Mouse (Mus musculus) kidney, adult 8-10 months (tissue): ENCODE data around the gene Fbxl15.

ENCODE experiments used
- DNase-seq, 2 experiments: peaks; one replicate each; pipeline ENCODE4 v3.0.0; 2022

Fbxl15 gene

GRCm38 (mm10) chr19:46328081-46329030 lies at the start of gene Fbxl15:
TSS of gene Fbxl15 (plus strand) at chr19:46328184.
- DNase-seq: peak; percentile 93 to 94

- no peak for DNase-seq
Observed at GRCm38 (mm10) chr19:46282081-46282849, 45.7 kb upstream of the Fbxl15 start.

- no peak for DNase-seq
Observed at GRCm38 (mm10) chr19:46284686-46285085, 43.3 kb upstream of the Fbxl15 start.

DNA sequence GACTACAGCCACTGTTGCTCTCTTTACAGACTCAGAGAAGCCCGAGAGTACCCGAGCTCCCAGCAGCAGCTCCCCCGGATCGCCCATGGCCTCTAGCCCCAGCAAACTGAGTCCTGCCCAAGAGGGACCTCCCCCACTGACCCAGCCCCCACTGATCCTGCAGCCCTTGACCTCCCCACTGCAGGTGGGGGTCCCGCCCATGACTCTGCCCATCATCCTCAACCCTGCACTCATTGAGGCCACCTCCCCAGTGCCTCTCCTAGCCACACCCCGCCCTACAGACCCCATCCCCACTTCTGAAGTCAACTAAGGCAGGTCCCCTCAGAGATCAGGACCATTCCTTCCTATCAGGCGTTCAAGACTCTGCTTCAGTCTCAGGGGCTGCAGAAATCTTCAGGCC lies 42.4 kb upstream of the Fbxl15 start:
- DNase-seq: no peak

- DNase-seq: peak in 1 of 2 experiments; percentile 46
Observed at GRCm38 (mm10) chr19:46286047-46286446, 41.9 kb upstream of the Fbxl15 start.

DNA sequence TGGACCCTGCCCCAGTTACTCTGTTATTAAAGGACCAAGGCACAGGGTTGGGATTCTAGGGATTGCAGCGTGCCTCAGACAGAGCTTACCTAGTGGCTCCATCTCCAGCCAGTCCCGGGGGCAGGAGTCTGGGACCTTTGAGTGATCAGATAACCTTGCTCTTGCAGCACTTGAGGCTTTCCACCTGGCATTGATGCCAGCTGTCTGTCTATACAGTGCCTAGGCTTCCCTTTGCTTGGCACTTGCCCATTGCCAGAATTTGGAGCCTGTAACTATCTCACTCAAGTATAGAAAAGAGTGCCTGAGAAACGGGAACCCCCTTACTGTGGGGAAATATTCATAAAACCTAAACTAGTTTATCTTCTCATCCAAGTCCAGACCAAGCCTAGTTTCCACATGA lies 41.1 kb upstream of the Fbxl15 start:
- DNase-seq: no peak

DNA sequence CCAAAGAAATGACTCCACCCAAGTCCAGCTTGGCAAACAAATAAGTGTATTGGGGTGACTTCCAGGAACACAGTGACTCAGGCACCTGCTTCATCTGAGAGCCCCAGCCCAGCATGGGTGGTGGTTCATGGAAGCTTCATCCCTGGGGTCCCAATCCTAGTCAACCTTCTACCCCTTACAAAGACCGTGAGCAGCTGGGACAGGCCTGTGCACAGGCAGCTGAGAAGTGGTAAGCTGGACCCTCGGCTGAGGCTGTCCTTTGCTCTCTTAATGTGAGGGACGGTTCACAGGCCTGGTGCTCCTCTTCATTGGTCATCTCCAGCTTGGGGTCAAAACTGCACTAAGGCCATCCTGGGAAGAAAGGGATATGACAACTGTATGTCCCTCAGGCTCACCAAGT lies 40.4 kb upstream of the Fbxl15 start:
- DNase-seq: no peak

GRCm38 (mm10) chr19:46290535-46291105 lies 37.4 kb upstream of the Fbxl15 start:
- no peak for DNase-seq

GRCm38 (mm10) chr19:46296938-46297337 lies 31.0 kb upstream of the Fbxl15 start:
- DNase-seq: no peak

- no peak for DNase-seq
Observed at GRCm38 (mm10) chr19:46300294-46301045, 27.5 kb upstream of the Fbxl15 start.

DNA sequence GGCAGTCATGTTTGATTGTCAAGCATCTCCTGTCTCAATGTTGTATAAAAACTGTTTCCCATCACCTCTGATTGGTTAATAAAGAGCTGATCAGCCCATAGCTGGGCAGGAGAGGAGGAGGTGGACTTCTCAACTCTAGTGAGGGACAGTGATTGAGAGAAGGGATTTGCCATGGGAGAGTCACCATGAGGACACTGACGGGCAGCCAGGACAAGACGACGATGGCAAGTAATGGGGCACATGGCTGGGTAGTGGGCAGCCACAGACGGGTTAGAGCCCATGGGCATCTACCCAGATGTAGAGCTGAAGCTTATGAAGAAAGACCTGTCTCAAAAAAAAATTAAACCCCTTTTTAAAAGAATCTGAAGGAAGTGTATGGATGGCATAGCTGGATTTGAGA lies 25.4 kb upstream of the Fbxl15 start:
- DNase-seq: no peak

GRCm38 (mm10) chr19:46303251-46304215 lies 24.5 kb upstream of the Fbxl15 start:
- no peak for DNase-seq

DNA sequence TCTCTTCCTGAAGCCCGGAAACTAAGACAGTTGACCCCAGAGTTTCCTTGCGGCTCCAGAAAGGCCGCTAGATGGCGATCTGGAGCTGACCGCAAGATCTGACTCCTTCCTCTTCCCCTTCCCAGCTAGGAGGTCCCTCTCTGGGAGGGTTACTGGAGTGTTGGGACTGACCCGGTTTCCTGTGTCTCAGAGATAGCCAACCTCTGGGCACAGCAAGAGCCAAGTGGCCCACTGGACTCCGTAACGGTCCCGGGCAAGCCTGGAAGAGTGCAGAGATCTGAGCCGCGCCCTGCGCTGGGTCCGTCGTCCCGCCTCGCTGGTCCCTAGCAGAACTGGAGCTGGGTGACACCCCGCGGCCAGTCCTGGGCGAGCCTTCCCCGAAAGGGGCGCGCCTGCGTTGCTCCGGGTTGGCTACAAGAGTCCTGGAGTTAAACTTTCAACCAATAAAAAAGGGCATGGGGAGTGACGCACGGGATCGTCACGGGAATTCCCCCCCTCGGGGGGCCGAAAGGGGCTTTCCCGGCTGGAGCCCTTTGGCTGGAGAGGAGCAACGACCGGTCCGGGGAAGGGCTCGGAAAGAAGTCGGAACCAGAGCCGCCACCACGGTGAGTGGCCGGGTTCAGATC lies 23.7 kb upstream of the Fbxl15 start, which contains the start of gene Nfkb2:
TSS of gene Nfkb2 (plus strand) at position 105 of the 626 bp plus-strand sequence.
- DNase-seq: peak; percentile 96

DNA sequence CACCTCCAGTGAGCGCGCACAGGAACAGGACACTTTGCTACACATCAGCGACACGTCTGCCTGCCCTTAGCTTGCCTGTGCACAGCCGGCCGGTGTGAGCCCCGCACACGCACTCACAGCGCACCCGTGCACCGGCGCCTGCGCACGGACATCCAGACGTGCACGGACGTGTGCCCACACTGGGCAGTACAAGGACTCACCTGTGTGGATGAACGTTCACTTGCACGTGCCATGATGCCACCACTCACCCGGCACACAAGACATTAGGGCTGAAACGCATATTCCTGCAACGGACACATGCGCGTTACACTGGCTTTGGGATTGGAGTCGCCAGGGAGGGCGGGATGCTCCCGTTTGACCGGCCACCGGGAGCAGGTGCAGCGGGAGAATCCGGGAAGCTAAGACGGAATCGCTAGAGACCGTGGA lies 23.1 kb upstream of the Fbxl15 start:
- DNase-seq: no peak

DNA sequence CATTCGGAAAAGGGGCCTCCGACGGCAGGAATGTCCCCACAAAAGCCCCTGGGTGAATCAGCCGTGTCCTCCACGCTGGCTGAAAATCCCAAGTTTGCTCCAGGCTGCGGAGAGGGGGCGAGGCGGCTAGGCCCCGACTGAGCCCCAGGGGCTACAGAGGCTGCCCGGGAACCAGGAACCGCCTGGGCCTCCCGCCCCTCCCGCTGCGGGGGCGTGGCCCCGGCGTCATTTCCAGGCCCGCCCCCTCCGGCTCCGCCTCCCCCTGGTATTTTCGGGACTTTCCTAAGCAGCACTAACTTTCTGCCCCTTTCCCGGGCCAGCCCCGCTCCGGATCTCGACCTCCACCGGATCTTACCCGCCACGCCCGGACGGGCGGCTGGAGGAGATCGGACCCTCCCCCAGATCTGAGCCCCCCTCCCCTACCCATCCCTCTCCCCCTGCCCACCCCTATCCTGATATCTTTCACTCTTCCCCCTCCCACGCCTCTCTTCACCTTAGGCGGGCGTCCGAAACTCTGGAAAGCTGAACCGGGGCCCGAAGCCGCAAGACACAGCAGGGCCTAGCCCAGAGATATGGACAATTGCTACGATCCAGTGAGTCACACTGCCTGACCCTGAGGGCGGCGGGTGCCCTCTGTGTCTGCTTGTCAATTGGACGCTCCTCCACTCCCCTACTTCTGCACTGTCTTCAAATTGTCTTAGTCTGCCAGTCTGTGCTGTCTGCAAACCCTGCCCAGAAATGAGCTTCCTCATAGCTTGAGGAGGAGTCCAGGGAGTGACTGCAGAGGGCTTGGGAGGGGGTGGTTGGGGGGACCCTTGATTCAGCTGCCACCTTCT lies 22.3 kb upstream of the Fbxl15 start:
- DNase-seq: peak; percentile 83 to 90

GRCm38 (mm10) chr19:46306268-46306610 lies 21.7 kb upstream of the Fbxl15 start:
- DNase-seq: no peak

- DNase-seq: no peak
Observed at GRCm38 (mm10) chr19:46306751-46307289, 21.2 kb upstream of the Fbxl15 start.

- DNase-seq: no peak
Observed at GRCm38 (mm10) chr19:46307781-46308180, 20.2 kb upstream of the Fbxl15 start.

GRCm38 (mm10) chr19:46308303-46308702 lies 19.7 kb upstream of the Fbxl15 start:
- no peak for DNase-seq
